Mouse (Mus musculus) neural tube, embryonic 11.5 days (tissue): ENCODE data around the gene Dnase1l3. TPM values are rescaled to one million over a fixed set of nuclear protein-coding genes. Genes with fewer than 3 reads are reported as not detected.

Source experiments
- ATAC-seq: fragments of 200-750 bp; cut with Nextera tagmentation; 2 replicates; pipeline ENCODE4 v1.8.0; 2017; ENCODE audit warnings: moderate number of reproducible peaks, mild to moderate bottlenecking, moderate TSS enrichment, moderate library complexity; ENCODE audit not compliant: insufficient read depth, low FRiP score, low TSS enrichment
- DNase-seq: peaks from one replicate; pipeline ENCODE4 v3.0.0-alpha.2; 2015; ENCODE audit warnings: low spot score
- H3K27ac ChIP-seq: fragments of 300-500 bp; sonication (generic); 2 replicates; pipeline ENCODE4 v1.5.1; 2014; ENCODE audit warnings: low read depth, mild to moderate bottlenecking, low read length
- H3K27me3 ChIP-seq: fragments of 300-500 bp; sonication (generic); 2 replicates; pipeline ENCODE4 v1.6.1; 2014; ENCODE audit warnings: mild to moderate bottlenecking, low read length, mixed read lengths; ENCODE audit not compliant: control insufficient read depth, insufficient read depth
- H3K36me3 ChIP-seq: fragments of 300-500 bp; sonication (generic); 2 replicates; pipeline ENCODE4 v1.6.1; 2014; ENCODE audit warnings: mild to moderate bottlenecking, low read length, moderate library complexity, mixed read lengths; ENCODE audit not compliant: control insufficient read depth, insufficient read depth
- H3K4me1 ChIP-seq: fragments of 300-500 bp; sonication (generic); 2 replicates; pipeline ENCODE4 v1.6.1; 2014; ENCODE audit warnings: low read length, mixed read lengths; ENCODE audit not compliant: control insufficient read depth, insufficient read depth
- H3K4me2 ChIP-seq: fragments of 300-500 bp; sonication (generic); 2 replicates; pipeline ENCODE4 v1.6.1; 2014; ENCODE audit warnings: low read depth, mild to moderate bottlenecking, moderate library complexity
- H3K4me3 ChIP-seq: fragments of 300-500 bp; sonication (generic); 2 replicates; pipeline ENCODE4 v1.5.1; 2014; ENCODE audit warnings: low read depth, low read length
- H3K9ac ChIP-seq: fragments of 300-500 bp; sonication (generic); 2 replicates; pipeline ENCODE4 v1.6.1; 2014; ENCODE audit warnings: mild to moderate bottlenecking, low read length
- H3K9me3 ChIP-seq: fragments of 300-500 bp; sonication (generic); 2 replicates; pipeline ENCODE4 v1.6.1; 2016; ENCODE audit warnings: low read length; ENCODE audit not compliant: control insufficient read depth
- WGBS: fragments of 180-500 bp; shearing (Covaris S2); extraction: QIAGEN DNeasy Blood & Tissue Kit; methylation state at CpG from one replicate; pipeline ENCODE4 v1.1.7; 2014; 5-methylcytosine and 5-hydroxymethylcytosine counted together
- polyA plus RNA-seq: library from polyadenylated mRNA; unstranded; fragments of >200 nt; fragmentation: Nextera tagmentation; extraction: Ambion mirVana; gene quantifications from 2 replicates; pipeline ENCODE4 v1.2.1, GENCODE M21; 2014

The Dnase1l3 gene
- polyA plus RNA-seq = not detected in 2 replicates

- Histone ChIP-seq H3K9me3 (no peaks in the 10 kb centered on the region), H3K4me3 (no peak within 1 kb of the TSS), H3K36me3 (no peaks in the 10 kb centered on the region), H3K27me3 (no peaks in the 10 kb centered on the region), H3K4me1 (no peaks in the 10 kb centered on the region), H3K27ac (no peak within 1 kb of the TSS), H3K4me2 (no peak within 1 kb of the TSS), H3K9ac (no peak within 1 kb of the TSS)
- ATAC-seq = peak; percentile 16; the same call in 1 of the 2 replicates
- WGBS = 79% methylated on average over 8 of the region's 8 CpGs
- DNase-seq = no peak
These were observed at the start of gene Dnase1l3 for GRCm38 (mm10) chr14:7994271-7994767. Gene Dnase1l3 (minus strand): TSS chr14:7994573.

- Histone ChIP-seq H3K27me3 (no peaks in the 10 kb centered on the region), H3K4me2 (no peak overlapping the region), H3K4me3 (no peak overlapping the region), H3K9ac (no peak overlapping the region), H3K27ac (no peak overlapping the region), H3K36me3 (no peaks in the 10 kb centered on the region; the same call in 1 of the 2 replicates), H3K9me3 (no peaks in the 10 kb centered on the region), H3K4me1 (no peaks in the 10 kb centered on the region)
- ATAC-seq (no peak), DNase-seq (no peak)
- WGBS = 91% methylated on average over 9 of the region's 9 CpGs
These were observed 48.2 kb upstream of the Dnase1l3 start for GRCm38 (mm10) chr14:8042577-8042976.

- 88% methylated on average over 2 of the region's 2 CpGs for WGBS
- ATAC-seq = no peak
These were observed 47.7 kb upstream of the Dnase1l3 start for GRCm38 (mm10) chr14:8042120-8042519.

GRCm38 (mm10) chr14:8040911-8041678 lies 46.7 kb upstream of the Dnase1l3 start:
- H3K9me3 ChIP-seq = no peaks in the 10 kb centered on the region
- H3K9ac ChIP-seq = no peak overlapping the region
- ATAC-seq (no peak), DNase-seq (no peak)
- WGBS = 87% methylated on average over 12 of the region's 12 CpGs
- no peak overlapping the region for H3K4me2 ChIP-seq
- no peaks in the 10 kb centered on the region; the same call in 1 of the 2 replicates for H3K36me3 ChIP-seq
- no peak overlapping the region for H3K27ac ChIP-seq
- H3K4me3 ChIP-seq = no peak overlapping the region
- H3K4me1 ChIP-seq = no peaks in the 10 kb centered on the region
- no peaks in the 10 kb centered on the region for H3K27me3 ChIP-seq

More at GRCm38 (mm10) chr14:8042120-8042519, 47.7 kb upstream of the Dnase1l3 start:
- no peak overlapping the region for H3K27ac ChIP-seq
- no peak overlapping the region for H3K4me3 ChIP-seq
- no peaks in the 10 kb centered on the region; the same call in 1 of the 2 replicates for H3K36me3 ChIP-seq
- H3K4me1 ChIP-seq = no peaks in the 10 kb centered on the region
- H3K4me2 ChIP-seq = no peak overlapping the region
- no peak overlapping the region for H3K9ac ChIP-seq
- no peaks in the 10 kb centered on the region for H3K9me3 ChIP-seq
- no peak for DNase-seq
- no peaks in the 10 kb centered on the region for H3K27me3 ChIP-seq

GRCm38 (mm10) chr14:8040179-8040578 lies 45.8 kb upstream of the Dnase1l3 start:
- no peak overlapping the region for H3K27ac ChIP-seq
- no peak overlapping the region for H3K4me2 ChIP-seq
- no peaks in the 10 kb centered on the region; the same call in 1 of the 2 replicates for H3K36me3 ChIP-seq
- no peak overlapping the region for H3K9ac ChIP-seq
- DNase-seq (no peak), ATAC-seq (no peak)
- WGBS = 83% methylated on average over 3 of the region's 3 CpGs
- no peaks in the 10 kb centered on the region for H3K9me3 ChIP-seq
- no peaks in the 10 kb centered on the region for H3K27me3 ChIP-seq
- H3K4me3 ChIP-seq = no peak overlapping the region
- no peaks in the 10 kb centered on the region for H3K4me1 ChIP-seq

- WGBS = 84% methylated on average over 7 of the region's 7 CpGs
- ATAC-seq = no peak
These were observed 44.5 kb upstream of the Dnase1l3 start for GRCm38 (mm10) chr14:8038791-8039448.

GRCm38 (mm10) chr14:8038150-8038549 lies 43.8 kb upstream of the Dnase1l3 start:
- Histone ChIP-seq H3K27me3 (no peaks in the 10 kb centered on the region), H3K4me2 (no peak overlapping the region), H3K9ac (no peak overlapping the region), H3K4me1 (no peaks in the 10 kb centered on the region), H3K9me3 (no peaks in the 10 kb centered on the region), H3K36me3 (no peaks in the 10 kb centered on the region), H3K4me3 (no peak overlapping the region), H3K27ac (no peak overlapping the region)
- ATAC-seq (no peak), DNase-seq (no peak)
- 82% methylated on average over 5 of the region's 5 CpGs for WGBS

More at GRCm38 (mm10) chr14:8038791-8039448, 44.5 kb upstream of the Dnase1l3 start:
- Histone ChIP-seq H3K4me1 (no peaks in the 10 kb centered on the region), H3K27me3 (no peaks in the 10 kb centered on the region), H3K9me3 (no peaks in the 10 kb centered on the region), H3K4me3 (no peak overlapping the region), H3K27ac (no peak overlapping the region), H3K36me3 (no peaks in the 10 kb centered on the region), H3K9ac (no peak overlapping the region), H3K4me2 (no peak overlapping the region)
- DNase-seq = no peak

GRCm38 (mm10) chr14:8036406-8036805 lies 42.0 kb upstream of the Dnase1l3 start:
- DNase-seq = no peak
- Histone ChIP-seq H3K4me3 (no peak overlapping the region), H3K9ac (no peak overlapping the region), H3K27me3 (no peaks in the 10 kb centered on the region), H3K4me1 (no peaks in the 10 kb centered on the region), H3K27ac (no peak overlapping the region), H3K36me3 (no peaks in the 10 kb centered on the region), H3K4me2 (no peak overlapping the region), H3K9me3 (no peaks in the 10 kb centered on the region)
- 70% methylated on average over 5 of the region's 5 CpGs for WGBS
- ATAC-seq = no peak
